Mouse (Mus musculus) forebrain, embryonic 14.5 days (tissue): ENCODE results near the gene Fam120a. TPM values are rescaled to one million over a fixed set of nuclear protein-coding genes. Genes with fewer than 3 reads are reported as not detected.

ENCODE experiments used
- ATAC-seq: fragments of 200-750 bp; cut with Nextera tagmentation; 2 replicates; pipeline ENCODE4 v1.8.0; 2017; ENCODE audit warnings: mild to moderate bottlenecking, moderate library complexity
- DNase-seq: peaks from one replicate; pipeline ENCODE4 v3.0.0-alpha.2; 2015; ENCODE audit warnings: low spot score
- H3K27ac ChIP-seq: fragments of 300-500 bp; sonication (generic); 2 replicates; pipeline ENCODE4 v1.5.1; 2014; ENCODE audit warnings: low read depth, mild to moderate bottlenecking, control low read depth, low read length, moderate library complexity
- H3K27me3 ChIP-seq: fragments of 300-500 bp; sonication (generic); replicated peaks from 2 replicates; pipeline ENCODE4 v1.6.1; 2014; ENCODE audit warnings: low read length, control low read depth, mixed read lengths; ENCODE audit not compliant: control insufficient read depth, insufficient read depth
- H3K36me3 ChIP-seq: fragments of 300-500 bp; sonication (generic); 2 replicates; pipeline ENCODE4 v1.6.1; 2014; ENCODE audit warnings: low read length, control low read depth; ENCODE audit not compliant: control insufficient read depth, insufficient read depth
- H3K4me1 ChIP-seq: fragments of 300-500 bp; sonication (generic); 2 replicates; pipeline ENCODE4 v1.6.1; 2014; ENCODE audit warnings: antibody characterized with exemption, low read length, control low read depth; ENCODE audit not compliant: control insufficient read depth, insufficient read depth
- H3K4me2 ChIP-seq: fragments of 300-500 bp; sonication (generic); 2 replicates; pipeline ENCODE4 v1.6.1; 2014; ENCODE audit warnings: mild to moderate bottlenecking, control low read depth, low read length
- H3K4me3 ChIP-seq: fragments of 300-500 bp; sonication (generic); 2 replicates; pipeline ENCODE4 v1.5.1; 2014; ENCODE audit warnings: low read depth, low read length, control low read depth
- H3K9ac ChIP-seq: fragments of 300-500 bp; sonication (generic); 2 replicates; pipeline ENCODE4 v1.6.1; 2014; ENCODE audit warnings: mild to moderate bottlenecking, low read length, control low read depth, moderate library complexity
- H3K9me3 ChIP-seq: fragments of 300-500 bp; sonication (generic); replicated peaks from 2 replicates; pipeline ENCODE4 v1.6.1; 2016; ENCODE audit warnings: low read length, control low read depth, mixed read lengths; ENCODE audit not compliant: control insufficient read depth
- WGBS: fragments of 180-500 bp; shearing (Covaris S2); extraction: QIAGEN DNeasy Blood & Tissue Kit; methylation state at CpG from one replicate; pipeline ENCODE4 v1.1.7; 2014; 5-methylcytosine and 5-hydroxymethylcytosine counted together
- polyA plus RNA-seq: library from polyadenylated mRNA; unstranded; fragments of >200 nt; fragmentation: Nextera tagmentation; extraction: Ambion mirVana; gene quantifications from 2 replicates; pipeline ENCODE4 v1.2.1, GENCODE M21; 2014

Gene Fam120a
- polyA plus RNA-seq, 1 experiment from 2014 or later: 18.7 TPM

GRCm38 (mm10) chr13:48994903-48995302, 27.1 kb upstream of the Fam120a start:
- H3K4me3 ChIP-seq: no peak overlapping the region
- H3K4me2 ChIP-seq: no peak overlapping the region
- no peaks in the 10 kb centered on the region for H3K36me3 ChIP-seq
- peak; percentile 63 for ATAC-seq
- 0 out of 2 replicates have a peak, but pooled peaks cover 4% of the 10 kb centered on the region for H3K4me1 ChIP-seq
- DNase-seq: peak; percentile 53
- no peaks in the 10 kb centered on the region for H3K27me3 ChIP-seq
- H3K9me3 ChIP-seq: no peaks in the 10 kb centered on the region
- WGBS: 0% methylated on average over 3 of the region's 3 CpGs
- H3K27ac ChIP-seq: no peak overlapping the region
- H3K9ac ChIP-seq: no peak overlapping the region

GRCm38 (mm10) chr13:48992914-48993313, 25.1 kb upstream of the Fam120a start:
- H3K4me2 ChIP-seq: no peak overlapping the region
- H3K36me3 ChIP-seq: no peaks in the 10 kb centered on the region
- H3K9me3 ChIP-seq: no peaks in the 10 kb centered on the region
- DNase-seq: peak; percentile 58
- H3K9ac ChIP-seq: no peak overlapping the region
- H3K27ac ChIP-seq: no peak overlapping the region
- ATAC-seq: no peak
- H3K27me3 ChIP-seq: no peaks in the 10 kb centered on the region
- 0 out of 2 replicates have a peak, but pooled peaks cover 4% of the 10 kb centered on the region for H3K4me1 ChIP-seq
- H3K4me3 ChIP-seq: no peak overlapping the region

GRCm38 (mm10) chr13:48990138-48990537, 22.3 kb upstream of the Fam120a start:
- Histone ChIP-seq H3K36me3 (no peaks in the 10 kb centered on the region), H3K4me3 (no peak overlapping the region), H3K27me3 (no peaks in the 10 kb centered on the region), H3K9ac (no peak overlapping the region), H3K4me2 (no peak overlapping the region), H3K9me3 (no peaks in the 10 kb centered on the region), H3K27ac (no peak overlapping the region), H3K4me1 (0 out of 2 replicates have a peak, but pooled peaks cover 4% of the 10 kb centered on the region)
- WGBS: 91% methylated on average over 2 of the region's 2 CpGs
- DNase-seq: no peak
- no peak for ATAC-seq

GRCm38 (mm10) chr13:48982482-48983098, 14.8 kb upstream of the Fam120a start:
- no peak for DNase-seq
- Histone ChIP-seq H3K9ac (no peak overlapping the region), H3K27me3 (no peaks in the 10 kb centered on the region), H3K4me3 (no peak overlapping the region), H3K27ac (no peak overlapping the region), H3K9me3 (no peaks in the 10 kb centered on the region), H3K4me1 (no peaks in the 10 kb centered on the region), H3K4me2 (no peak overlapping the region), H3K36me3 (no peaks in the 10 kb centered on the region)
- ATAC-seq: no peak
- WGBS: 86% methylated on average over 6 of the region's 6 CpGs

GRCm38 (mm10) chr13:48979069-48979468, 11.3 kb upstream of the Fam120a start:
- no peak overlapping the region for H3K4me2 ChIP-seq

GRCm38 (mm10) chr13:48977858-48978257, 10.0 kb upstream of the Fam120a start:
- 72% methylated on average over 3 of the region's 3 CpGs for WGBS
- Histone ChIP-seq H3K9ac (no peak overlapping the region), H3K9me3 (no peaks in the 10 kb centered on the region), H3K4me1 (no peaks in the 10 kb centered on the region), H3K36me3 (no peaks in the 10 kb centered on the region), H3K4me2 (no peak overlapping the region), H3K27me3 (no peaks in the 10 kb centered on the region), H3K4me3 (no peak overlapping the region), H3K27ac (no peak overlapping the region)
- ATAC-seq (no peak), DNase-seq (no peak)

More at GRCm38 (mm10) chr13:48979069-48979468, 11.3 kb upstream of the Fam120a start:
- no peak overlapping the region for H3K27ac ChIP-seq
- WGBS: 74% methylated on average over 6 of the region's 6 CpGs
- no peaks in the 10 kb centered on the region for H3K9me3 ChIP-seq
- no peaks in the 10 kb centered on the region for H3K27me3 ChIP-seq
- H3K4me1 ChIP-seq: no peaks in the 10 kb centered on the region
- DNase-seq (no peak), ATAC-seq (no peak)
- H3K9ac ChIP-seq: no peak overlapping the region
- H3K4me3 ChIP-seq: no peak overlapping the region
- H3K36me3 ChIP-seq: no peaks in the 10 kb centered on the region

GRCm38 (mm10) chr13:48974699-48975098, 6.9 kb upstream of the Fam120a start:
- WGBS: 98% methylated on average over 2 of the region's 2 CpGs
- no peaks in the 10 kb centered on the region for H3K9me3 ChIP-seq
- no peak for DNase-seq
- H3K27ac ChIP-seq: no peak overlapping the region
- no peak for ATAC-seq
- 0 out of 2 replicates have a peak, but pooled peaks cover 3% of the 10 kb centered on the region for H3K36me3 ChIP-seq
- no peak overlapping the region for H3K9ac ChIP-seq
- no peaks in the 10 kb centered on the region for H3K4me1 ChIP-seq
- H3K4me3 ChIP-seq: no peak overlapping the region
- no peak overlapping the region for H3K4me2 ChIP-seq
- H3K27me3 ChIP-seq: no peaks in the 10 kb centered on the region

GRCm38 (mm10) chr13:48974266-48974665, 6.4 kb upstream of the Fam120a start:
- Histone ChIP-seq H3K4me2 (no peak overlapping the region), H3K27me3 (no peaks in the 10 kb centered on the region), H3K4me3 (no peak overlapping the region), H3K36me3 (0 out of 2 replicates have a peak, but pooled peaks cover 3% of the 10 kb centered on the region), H3K27ac (no peak overlapping the region), H3K9me3 (no peaks in the 10 kb centered on the region), H3K4me1 (no peaks in the 10 kb centered on the region), H3K9ac (no peak overlapping the region)
- ATAC-seq (no peak), DNase-seq (no peak)
- 88% methylated on average over 4 of the region's 4 CpGs for WGBS

- Histone ChIP-seq H3K4me2 (no peak overlapping the region), H3K4me3 (no peak overlapping the region), H3K36me3 (0 out of 2 replicates have a peak, but pooled peaks cover 3% of the 10 kb centered on the region), H3K27me3 (no peaks in the 10 kb centered on the region), H3K27ac (no peak overlapping the region), H3K4me1 (no peaks in the 10 kb centered on the region), H3K9me3 (no peaks in the 10 kb centered on the region), H3K9ac (no peak overlapping the region)
- DNase-seq: no peak
- no peak for ATAC-seq
- WGBS: 62% methylated on average over 5 of the region's 5 CpGs
Observed at GRCm38 (mm10) chr13:48973231-48973630, 5.4 kb upstream of the Fam120a start.
